Mouse (Mus musculus) spleen, adult 2 months (tissue): ENCODE measurements around the gene Cckar. TPM values are rescaled to one million over a fixed set of nuclear protein-coding genes. Genes with fewer than 3 reads are reported as not detected.

Experiments used
- DNase-seq, 2 experiments: peaks; one replicate each; pipeline versions ENCODE4 v3.0.0 to v3.0.0-alpha.2; 2012 to 2021; ENCODE audit warnings: low spot score in 2 of 2, low read depth in 1 of 2
- H3K27ac ChIP-seq: fragments of 200-500 bp; 2 replicates; pipeline ENCODE4 v1.5.1; 2012; ENCODE audit warnings: low read length, inconsistent platforms; ENCODE audit not compliant: insufficient read depth
- H3K27me3 ChIP-seq: fragments of 200-500 bp; 2 replicates; pipeline ENCODE4 v1.6.1; 2012; ENCODE audit warnings: mild to moderate bottlenecking, moderate library complexity, low read length, inconsistent platforms; ENCODE audit not compliant: control insufficient read depth, insufficient read depth
- H3K36me3 ChIP-seq: fragments of 200-500 bp; 2 replicates; pipeline ENCODE4 v1.6.1; 2012; ENCODE audit warnings: mild to moderate bottlenecking, low read length, inconsistent platforms; ENCODE audit not compliant: control insufficient read depth, insufficient read depth
- H3K4me1 ChIP-seq: fragments of 200-500 bp; 2 replicates; pipeline ENCODE4 v1.6.1; 2011; ENCODE audit warnings: inconsistent platforms; ENCODE audit not compliant: control insufficient read depth, insufficient read depth, insufficient read length
- H3K4me3 ChIP-seq: fragments of 200-500 bp; 2 replicates; pipeline ENCODE4 v1.5.1; 2011; ENCODE audit warnings: mild to moderate bottlenecking, inconsistent platforms; ENCODE audit not compliant: insufficient read depth, insufficient read length; ENCODE audit errors: extremely low read depth
- CTCF ChIP-seq: fragments of 200-500 bp; IDR thresholded peaks from 2 replicates; pipeline ENCODE4 v1.5.1; 2011; ENCODE audit warnings: mild to moderate bottlenecking, inconsistent platforms; ENCODE audit not compliant: insufficient read depth, insufficient read length, insufficient replicate concordance; ENCODE audit errors: extremely low read depth
- POLR2A ChIP-seq: fragments of 200-500 bp; IDR thresholded peaks from 2 replicates; pipeline ENCODE4 v1.6.1; 2011; ENCODE audit warnings: low read depth, low read length, inconsistent platforms
- WGBS: fragments of 180-500 bp; shearing (Covaris S2); methylation state at CpG from one replicate; pipeline ENCODE4 v1.1.7; 2018; 5-methylcytosine and 5-hydroxymethylcytosine counted together
- polyA plus RNA-seq: library from polyadenylated mRNA; depleted of rRNA; stranded (reverse); fragments of >200 nt; gene quantifications from 2 replicates; pipeline ENCODE4 v1.2.3, GENCODE M21; 2012

Cckar gene
- polyA plus RNA-seq, 1 experiment, result 6.0 TPM

- Histone ChIP-seq H3K27me3 (no peaks in the 10 kb centered on the region), H3K4me3 (no peak overlapping the region), H3K4me1 (no peaks in the 10 kb centered on the region), H3K36me3 (no peaks in the 10 kb centered on the region), H3K27ac (no peak overlapping the region)
- TF ChIP-seq POLR2A, result no peak
- TF ChIP-seq CTCF, result no peak
- no peak for DNase-seq
- 77% methylated on average over 4 of the region's 4 CpGs for WGBS
Measured at GRCm38 (mm10) chr5:53708191-53708590, 686 bp upstream of the Cckar start.

GRCm38 (mm10) chr5:53702686-53703085 lies 4.8 kb downstream of the Cckar start:
- DNase-seq, result no peak
- no peak overlapping the region for H3K27ac ChIP-seq
- no peak overlapping the region for H3K4me3 ChIP-seq
- no peak for TF ChIP-seq CTCF
- TF ChIP-seq POLR2A, result no peak
- no peaks in the 10 kb centered on the region for H3K36me3 ChIP-seq
- WGBS, result 90% methylated on average over 14 of the region's 14 CpGs
- no peaks in the 10 kb centered on the region for H3K4me1 ChIP-seq
- H3K27me3 ChIP-seq, result no peaks in the 10 kb centered on the region

GRCm38 (mm10) chr5:53697794-53698193 lies 9.7 kb downstream of the Cckar start:
- 82% methylated on average over 9 of the region's 9 CpGs for WGBS
- no peaks in the 10 kb centered on the region for H3K36me3 ChIP-seq
- H3K27ac ChIP-seq, result no peak overlapping the region
- DNase-seq, result no peak
- TF ChIP-seq CTCF, result no peak
- TF ChIP-seq POLR2A, result no peak
- H3K4me1 ChIP-seq, result no peaks in the 10 kb centered on the region
- no peak overlapping the region for H3K4me3 ChIP-seq
- H3K27me3 ChIP-seq, result no peaks in the 10 kb centered on the region

- Histone ChIP-seq H3K4me3 (no peak overlapping the region), H3K27me3 (no peaks in the 10 kb centered on the region), H3K36me3 (no peaks in the 10 kb centered on the region), H3K27ac (no peak overlapping the region), H3K4me1 (no peaks in the 10 kb centered on the region)
- 91% methylated on average over 3 of the region's 3 CpGs for WGBS
- no peak for DNase-seq
- no peak for TF ChIP-seq POLR2A
- no peak for TF ChIP-seq CTCF
Measured at GRCm38 (mm10) chr5:53696701-53697100, 10.8 kb downstream of the Cckar start.

- no peak for TF ChIP-seq CTCF
- TF ChIP-seq POLR2A, result no peak
- no peaks in the 10 kb centered on the region for H3K36me3 ChIP-seq
- WGBS, result 93% methylated on average over 1 of the region's 1 CpGs
- no peak overlapping the region for H3K27ac ChIP-seq
- no peaks in the 10 kb centered on the region for H3K27me3 ChIP-seq
- no peaks in the 10 kb centered on the region for H3K4me1 ChIP-seq
- no peak overlapping the region for H3K4me3 ChIP-seq
- DNase-seq, result no peak
Measured at GRCm38 (mm10) chr5:53692662-53693061, 14.8 kb downstream of the Cckar start.

- WGBS, result 53% methylated on average over 8 of the region's 8 CpGs
Measured at GRCm38 (mm10) chr5:53692100-53692499, 15.4 kb downstream of the Cckar start.

GRCm38 (mm10) chr5:53691577-53691976 lies 15.9 kb downstream of the Cckar start:
- H3K4me1 ChIP-seq, result no peaks in the 10 kb centered on the region
- no peak for TF ChIP-seq POLR2A
- no peak for TF ChIP-seq CTCF
- 91% methylated on average over 3 of the region's 3 CpGs for WGBS
- H3K4me3 ChIP-seq, result no peak overlapping the region
- no peaks in the 10 kb centered on the region for H3K36me3 ChIP-seq
- no peak overlapping the region for H3K27ac ChIP-seq
- H3K27me3 ChIP-seq, result no peaks in the 10 kb centered on the region
- no peak for DNase-seq

More at GRCm38 (mm10) chr5:53692100-53692499, 15.4 kb downstream of the Cckar start:
- Histone ChIP-seq H3K36me3 (no peaks in the 10 kb centered on the region), H3K27ac (no peak overlapping the region), H3K4me3 (no peak overlapping the region), H3K4me1 (no peaks in the 10 kb centered on the region), H3K27me3 (no peaks in the 10 kb centered on the region)
- no peak for TF ChIP-seq CTCF
- TF ChIP-seq POLR2A, result no peak
- no peak for DNase-seq
